Comparison of ENCODE assay signal across 12 mouse cellular contexts in the genomic region with DNA sequence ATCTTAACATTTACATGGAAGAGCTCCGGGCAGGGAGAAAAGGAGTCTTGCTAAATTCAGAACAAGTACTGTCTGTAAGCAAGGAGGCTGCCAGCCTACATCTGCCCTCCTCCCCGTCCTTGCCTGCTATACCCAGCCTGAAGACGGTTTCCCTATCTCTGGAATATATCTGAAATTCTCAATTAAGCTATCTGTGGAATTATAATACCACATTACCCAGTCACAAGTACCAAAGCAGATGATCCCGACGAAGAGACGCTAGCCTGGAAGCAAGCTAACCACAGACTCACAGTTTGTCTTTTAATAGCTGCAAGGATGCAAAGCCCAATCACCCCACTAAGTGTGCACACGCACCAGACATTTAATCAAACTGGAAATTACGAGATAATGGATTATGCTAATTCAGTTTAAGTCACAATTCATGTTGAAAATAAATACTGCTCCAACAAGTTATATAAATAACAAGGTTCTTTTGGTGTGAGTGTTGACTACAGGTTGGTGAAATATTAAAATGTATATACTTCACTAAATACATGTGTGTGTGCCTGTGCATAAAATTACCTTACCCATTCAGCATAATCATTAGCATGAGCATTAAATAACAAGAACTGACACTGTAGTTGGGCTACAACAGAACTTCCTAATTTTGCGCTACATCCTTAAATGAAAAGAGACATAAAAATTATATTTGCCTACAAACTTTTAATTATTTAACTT.
DNase-seq lines count a peak whose midpoint lies in the region; ATAC-seq and TF ChIP-seq lines count a peak whose summit lies in the region.
"Had no signal": no experiment of that assay in that cellular context is flagged by ENCODE, and none has a peak within 500 bp of the region (broad histone marks: within the 10 kb centered on the region; RNA-seq: fewer than 3 reads in every experiment).

No protein-coding gene starts in this region.

- peak overlapping the region; percentile 59; the same call in 1 of the 2 replicates for H3K27ac ChIP-seq in hindbrain, embryonic 14.5 days
- no peak overlapping the region for H3K27ac ChIP-seq in midbrain, postnatal 0 days (ENCODE audit: low read depth, low read length)
- no peak overlapping the region for H3K27ac ChIP-seq in lung, postnatal 0 days (ENCODE audit: low read length)
- H3K27ac ChIP-seq: heart, adult 2 months; limb, embryonic 15.5 days had no signal

- peak overlapping the region; percentile 21 for H3K4me2 ChIP-seq in hindbrain, embryonic 14.5 days (replicated peaks)
- 0 out of 2 replicates have a peak overlapping the region, but pooled peaks have one; percentile 1 for H3K4me2 ChIP-seq in midbrain, postnatal 0 days (ENCODE audit: low read depth, low read length, poor library complexity, severe bottlenecking)
- H3K4me2 ChIP-seq in lung, postnatal 0 days (replicated peaks; ENCODE audit: low read depth, low read length), result no peak overlapping the region
- H3K4me2 ChIP-seq: limb, embryonic 15.5 days had no signal

- no peak overlapping the region for H3K4me3 ChIP-seq in hindbrain, embryonic 14.5 days (replicated peaks; ENCODE audit: low read length)
- no peak overlapping the region for H3K4me3 ChIP-seq in midbrain, postnatal 0 days (ENCODE audit: low read depth, low read length)
- no peak overlapping the region for H3K4me3 ChIP-seq in lung, postnatal 0 days (ENCODE audit: low read depth, low read length)
- H3K4me3 ChIP-seq: heart, adult 2 months; limb, embryonic 15.5 days had no signal

- WGBS in hindbrain, embryonic 14.5 days, result 58% methylated on average over 9 of the region's 9 CpGs
- 46% methylated on average over 9 of the region's 9 CpGs for WGBS in midbrain, postnatal 0 days
- whole genome bisulfite sequencing in lung, postnatal 0 days, result 70% methylated on average over 9 of the region's 9 CpGs

- H3K9me3 ChIP-seq in hindbrain, embryonic 14.5 days (ENCODE audit: control insufficient read depth, low read length), result no peaks in the 10 kb centered on the region
- H3K9me3 ChIP-seq in midbrain, postnatal 0 days (ENCODE audit: low read length), result no peaks in the 10 kb centered on the region
- no peaks in the 10 kb centered on the region for H3K9me3 ChIP-seq in lung, postnatal 0 days (ENCODE audit: low read length)
- H3K9me3 ChIP-seq: limb, embryonic 15.5 days had no signal

- TF ChIP-seq EP300 in lung, postnatal 0 days (IDR thresholded peaks at IDR 0.05), result no peak

- H3K27me3 ChIP-seq in hindbrain, embryonic 14.5 days (ENCODE audit: control insufficient read depth, insufficient read depth, low read length), result no peaks in the 10 kb centered on the region
- H3K27me3 ChIP-seq in midbrain, postnatal 0 days (ENCODE audit: insufficient read depth, low read length), result no peaks in the 10 kb centered on the region
- no peaks in the 10 kb centered on the region for H3K27me3 ChIP-seq in lung, postnatal 0 days (replicated peaks; ENCODE audit: insufficient read depth, low read length)
- H3K27me3 ChIP-seq: limb, embryonic 15.5 days had no signal

- ATAC-seq in hindbrain, embryonic 14.5 days (ENCODE audit: low FRiP score), result peak; percentile 66
- no peak; the same call in 1 of the 2 replicates for ATAC-seq in midbrain, postnatal 0 days (ENCODE audit: low FRiP score)
- no peak for ATAC-seq in lung, postnatal 0 days

- peak; percentile 61 for DNase-seq in brain, adult 2 months (ENCODE audit: low read depth, low spot score)
- DNase-seq in brain, embryonic 14.5 days (ENCODE audit: low read depth), result peak; percentile 63
- no peak for DNase-seq in hindbrain, embryonic 14.5 days (ENCODE audit: low spot score)
- DNase-seq in midbrain, postnatal 0 days (ENCODE audit: low spot score), result no peak
- DNase-seq in retina, postnatal 1 day, result no peak
- no peak for DNase-seq in adrenal gland, postnatal 25 days
- DNase-seq in lung, postnatal 0 days (ENCODE audit: low spot score), result no peak
- DNase-seq: adrenal gland, postnatal 10 days; cerebellum, adult 18-20 months; heart, adult 2 months; kidney, adult 2 months had no signal

- no peaks in the 10 kb centered on the region for H3K4me1 ChIP-seq in hindbrain, embryonic 14.5 days (replicated peaks; ENCODE audit: control insufficient read depth, insufficient read depth, low read length)
- H3K4me1 ChIP-seq in midbrain, postnatal 0 days (ENCODE audit: insufficient read depth, low read length), result no peaks in the 10 kb centered on the region
- H3K4me1 ChIP-seq in lung, postnatal 0 days (ENCODE audit: insufficient read depth, low read depth, low read length), result no peaks in the 10 kb centered on the region
- H3K4me1 ChIP-seq: limb, embryonic 15.5 days had no signal

- TF ChIP-seq POLR2A in brain, embryonic 14.5 days (IDR thresholded peaks at IDR 0.05; ENCODE audit: borderline replicate concordance, extremely low read depth, insufficient read depth, insufficient read length, poor library complexity, severe bottlenecking), result no peak

- H3K9ac ChIP-seq in hindbrain, embryonic 14.5 days, result no peak overlapping the region; the same call in 1 of the 2 replicates
- no peak overlapping the region for H3K9ac ChIP-seq in midbrain, postnatal 0 days (replicated peaks; ENCODE audit: low read length, poor library complexity, severe bottlenecking)
- H3K9ac ChIP-seq in lung, postnatal 0 days (replicated peaks; ENCODE audit: low read depth), result no peak overlapping the region
- H3K9ac ChIP-seq: limb, embryonic 15.5 days had no signal

- no peak for TF ChIP-seq CTCF in brain, embryonic 14.5 days (IDR thresholded peaks at IDR 0.05; ENCODE audit: borderline replicate concordance, extremely low read depth, insufficient read depth, insufficient read length)
- no peak for TF ChIP-seq CTCF in midbrain, postnatal 0 days (IDR thresholded peaks at IDR 0.05)
- no peak for TF ChIP-seq CTCF in lung, postnatal 0 days (IDR thresholded peaks at IDR 0.05)

- H3K36me3 ChIP-seq in hindbrain, embryonic 14.5 days (replicated peaks; ENCODE audit: control insufficient read depth, insufficient read depth), result no peaks in the 10 kb centered on the region
- H3K36me3 ChIP-seq in midbrain, postnatal 0 days (ENCODE audit: insufficient read depth, low read length), result no peaks in the 10 kb centered on the region
- no peaks in the 10 kb centered on the region for H3K36me3 ChIP-seq in lung, postnatal 0 days (ENCODE audit: insufficient read depth, low read length)
- H3K36me3 ChIP-seq: limb, embryonic 15.5 days had no signal

Comparison
In these comparisons a context has a peak if more than half of its experiments do, and no peak if none do; other contexts are left out.
1. DNase-seq: peak in brain, adult 2 months (single experiment) and brain, embryonic 14.5 days (single experiment); none in hindbrain, embryonic 14.5 days (single experiment), midbrain, postnatal 0 days (single experiment), retina, postnatal 1 day (single experiment), adrenal gland, postnatal 25 days (single experiment) and lung, postnatal 0 days (single experiment).